Mouse (Mus musculus): ENCODE measurements at regions not wholly inside any gene's neighbourhood (a gene's known extent, or its start where the extent isn't known, plus 50 kb on each side); places are given as distances from the start of the nearest gene placed in this dataset.

DNA sequence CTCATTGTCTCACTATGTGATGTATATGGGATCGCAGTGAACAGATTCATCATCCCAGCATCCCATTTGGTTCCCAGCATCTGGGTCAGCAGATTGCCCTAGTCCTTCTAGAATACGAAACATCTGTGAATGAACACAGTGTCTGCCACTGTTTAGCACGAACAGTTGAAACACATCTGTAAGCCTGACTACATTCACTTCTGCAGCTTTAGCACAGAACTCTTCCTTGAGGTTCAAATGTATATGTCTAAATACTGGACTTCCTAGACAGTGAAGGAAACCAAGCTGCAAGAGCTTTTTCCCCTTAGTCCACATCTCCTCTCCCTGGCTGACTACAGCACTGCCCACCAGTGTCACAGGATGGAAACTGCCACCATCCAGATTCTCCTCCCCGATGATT, 283.0 kb upstream of the Tle4 start:
- no peak for DNase-seq

DNA sequence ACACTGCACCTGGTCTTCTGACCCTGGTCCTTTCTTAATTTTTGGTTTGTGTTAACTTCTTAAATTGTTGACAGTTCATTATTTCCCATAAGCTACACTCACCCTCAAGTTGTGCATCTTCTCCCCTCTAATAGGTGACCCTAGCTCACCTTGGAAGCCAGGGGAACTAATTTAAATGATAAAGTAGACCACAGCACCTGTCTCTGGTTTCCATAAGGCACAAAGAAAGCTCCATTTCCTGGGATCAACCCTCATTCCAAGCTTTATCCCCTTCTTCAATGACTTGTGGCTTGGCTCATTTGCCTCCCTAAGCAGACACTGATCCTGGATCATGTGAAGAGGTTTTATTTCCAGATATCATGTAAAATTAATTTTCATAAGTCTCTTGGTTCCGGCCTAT, 276.1 kb upstream of the Tle4 start:
- no peak for DNase-seq

DNA sequence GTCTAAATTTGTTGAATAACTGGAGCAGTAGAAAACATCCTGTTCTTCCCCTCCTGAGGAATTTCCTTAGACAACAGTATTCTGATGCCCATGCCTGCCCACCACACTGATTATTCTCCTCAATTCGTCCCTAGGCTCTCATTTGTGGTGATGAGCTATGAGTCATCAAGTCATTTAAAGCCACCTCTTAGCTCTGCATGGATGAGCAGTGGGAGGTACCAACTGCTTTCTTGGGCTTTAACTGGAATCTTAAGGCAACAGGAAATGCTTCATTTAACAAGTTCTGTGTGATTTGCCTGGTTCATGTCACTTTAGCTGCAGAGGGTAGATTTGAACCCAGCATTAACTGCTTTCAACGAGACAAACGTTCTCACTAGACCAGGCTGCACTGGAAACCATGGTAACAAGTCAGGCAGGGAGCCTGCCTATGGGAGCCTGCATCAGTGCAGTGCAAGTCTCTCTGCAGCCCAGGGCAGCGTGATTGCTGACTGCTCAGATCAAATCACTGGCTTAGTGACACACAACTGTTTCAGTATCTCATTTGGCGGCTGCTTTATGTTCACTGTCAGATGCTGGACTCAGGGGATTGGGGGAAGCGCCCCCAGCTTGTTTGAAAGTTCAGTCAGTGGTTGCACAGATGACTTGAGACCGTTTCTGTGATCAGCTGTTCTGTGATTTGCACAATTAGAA, 273.5 kb upstream of the Tle4 start:
- no peak for DNase-seq

DNA sequence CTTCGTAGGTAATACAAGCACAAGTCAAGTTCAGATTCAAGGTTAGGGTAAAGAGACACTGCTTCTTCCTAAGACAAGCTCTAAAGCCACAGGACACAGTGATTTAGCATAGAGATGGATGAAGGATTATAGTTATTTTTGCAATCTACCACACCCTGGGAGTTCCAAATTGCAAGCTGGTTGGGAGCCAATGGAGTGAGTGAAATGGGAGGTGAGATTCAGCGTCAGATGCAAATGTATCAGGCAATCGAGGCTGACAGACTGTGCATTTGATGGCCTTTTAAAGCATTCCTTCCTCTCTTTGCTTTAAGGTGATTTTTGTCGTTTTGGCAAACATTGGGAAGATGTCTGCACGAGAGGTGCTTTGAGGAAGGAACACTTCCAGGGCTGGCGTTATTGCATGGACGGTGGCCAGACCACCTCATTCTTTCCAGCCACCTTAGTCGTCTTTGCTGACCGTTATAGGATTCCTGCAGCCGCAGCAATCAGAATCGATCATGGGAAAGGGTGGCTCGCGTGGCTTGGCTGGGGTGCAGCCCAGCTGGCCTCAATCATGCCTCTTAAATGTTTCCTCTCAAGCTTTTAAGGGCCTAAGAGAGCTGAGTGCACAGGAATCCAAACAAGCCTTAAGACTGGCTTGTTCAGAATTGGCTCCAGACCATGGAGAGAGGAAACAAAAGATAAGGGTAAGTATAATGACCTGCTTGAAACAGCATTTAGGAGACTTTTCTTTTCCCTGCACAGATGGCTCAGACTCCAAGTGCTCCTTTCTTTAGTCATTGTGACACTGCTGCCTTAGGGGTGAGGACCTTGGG, 265.0 kb upstream of the Tle4 start:
- DNase-seq: no peak

DNA sequence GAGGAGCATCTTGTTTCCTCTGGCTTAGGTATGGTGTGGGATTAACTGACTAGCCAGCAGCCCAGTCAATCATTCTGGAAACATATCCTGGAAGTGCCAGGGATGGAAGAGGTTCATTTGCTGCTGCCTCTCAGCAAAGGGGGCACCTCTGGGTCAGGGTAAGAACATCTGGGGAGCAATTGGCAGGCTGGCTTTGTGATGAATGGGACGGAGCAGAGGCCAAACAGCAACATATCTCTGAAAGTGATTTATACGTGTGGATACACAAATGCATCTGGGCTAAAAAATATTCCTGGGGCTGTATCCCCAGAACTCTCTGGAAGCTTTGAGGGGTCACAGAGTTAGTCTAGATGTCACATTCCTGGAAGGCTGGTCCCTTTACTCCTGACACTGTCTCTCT, 257.2 kb upstream of the Tle4 start:
- no peak for DNase-seq

DNA sequence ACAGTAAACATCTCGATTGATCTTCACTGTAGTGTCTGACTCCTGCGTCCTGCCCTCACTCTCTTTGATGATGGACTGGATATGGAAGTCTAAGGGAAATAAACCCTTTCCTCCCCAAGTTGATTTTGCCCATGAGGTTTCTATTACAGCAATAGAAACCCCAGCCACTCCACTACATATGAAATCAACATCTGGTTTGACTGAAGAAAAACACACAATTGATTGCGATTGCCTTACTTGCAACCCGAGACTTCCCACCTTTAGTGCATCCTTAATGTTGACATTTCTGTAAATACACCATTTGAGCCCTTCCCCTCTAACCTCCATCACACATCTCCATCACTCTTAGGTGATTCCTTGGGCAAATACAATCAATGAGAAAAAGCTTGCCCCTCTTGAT, 255.6 kb upstream of the Tle4 start:
- no peak for DNase-seq

DNA sequence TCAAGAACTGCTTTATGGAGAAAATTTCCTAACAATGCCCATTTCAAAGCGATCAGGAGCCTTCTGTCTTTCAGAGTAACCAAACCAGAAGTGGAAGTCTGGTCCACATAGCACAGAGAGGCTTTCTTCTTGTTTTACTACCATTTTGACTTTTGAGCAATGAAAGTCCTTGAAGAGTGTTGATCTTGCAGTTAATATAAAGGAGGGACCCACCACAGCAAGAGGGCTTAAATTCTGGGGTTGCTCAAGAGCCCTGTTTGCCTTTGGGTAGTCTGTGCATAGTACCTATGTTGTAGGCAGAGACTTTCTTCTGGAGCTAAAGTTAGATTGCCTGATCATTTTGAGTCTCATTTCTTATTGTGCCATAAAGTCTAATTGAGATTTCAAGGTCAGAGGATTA, 251.7 kb upstream of the Tle4 start:
- no peak for DNase-seq

DNA sequence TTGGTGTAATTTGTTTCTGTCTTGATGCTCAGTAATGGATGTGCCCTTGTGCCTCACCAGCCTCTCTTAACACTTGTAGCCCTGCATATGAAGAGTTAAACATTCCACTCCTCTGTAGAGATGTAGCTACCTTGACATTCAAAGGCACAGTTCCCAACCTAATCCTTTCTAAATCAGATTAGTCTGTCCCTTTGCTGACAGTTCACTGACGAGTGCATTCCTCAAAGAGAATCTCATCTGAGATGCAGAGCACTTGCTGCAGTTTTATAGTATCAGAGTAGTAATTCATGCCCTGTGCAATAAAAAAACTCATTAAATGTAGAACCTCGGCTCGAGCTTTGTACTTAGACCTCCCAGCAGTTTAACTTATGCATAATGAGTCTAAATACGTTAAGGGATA, 249.3 kb upstream of the Tle4 start:
- DNase-seq: no peak

DNA sequence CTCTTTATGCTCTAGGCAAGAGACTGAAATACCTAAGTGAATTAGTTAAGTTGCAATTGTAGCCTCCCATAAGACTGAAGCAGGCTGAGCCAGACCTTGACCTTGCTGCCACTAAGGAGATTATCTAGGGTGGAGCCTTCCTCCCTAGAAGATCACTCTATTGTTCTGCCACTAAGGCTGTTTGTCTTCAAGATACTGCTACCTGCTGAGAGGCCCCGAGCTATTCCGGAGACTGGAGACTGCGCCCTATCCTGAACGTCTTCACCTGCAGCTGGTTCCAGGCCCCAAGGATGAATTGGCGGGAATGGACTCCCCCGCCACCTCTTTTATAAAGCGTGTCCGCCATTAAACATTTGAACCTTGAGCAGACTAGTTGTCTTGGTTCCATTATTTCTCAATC, 237.8 kb upstream of the Tle4 start:
- DNase-seq: no peak

DNA sequence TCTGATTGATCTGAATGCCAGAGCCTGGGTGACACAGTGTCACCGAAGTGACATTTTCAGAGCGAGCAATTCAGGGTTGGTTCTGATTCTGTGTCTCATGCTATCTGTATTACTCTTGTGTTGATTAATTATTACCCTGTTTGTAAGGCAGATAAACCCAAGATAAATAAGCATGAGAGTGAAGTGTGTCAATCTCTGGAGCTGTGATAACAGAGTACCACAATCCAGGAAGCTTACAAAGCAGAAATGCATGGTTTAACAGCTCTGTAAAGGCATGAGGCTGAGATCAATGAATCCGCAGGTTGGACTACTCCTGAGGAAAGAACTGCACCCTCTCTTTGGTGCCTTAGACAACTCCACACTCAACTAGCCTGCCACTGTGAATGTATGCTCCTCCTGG, 218.5 kb upstream of the Tle4 start:
- DNase-seq: no peak

DNA sequence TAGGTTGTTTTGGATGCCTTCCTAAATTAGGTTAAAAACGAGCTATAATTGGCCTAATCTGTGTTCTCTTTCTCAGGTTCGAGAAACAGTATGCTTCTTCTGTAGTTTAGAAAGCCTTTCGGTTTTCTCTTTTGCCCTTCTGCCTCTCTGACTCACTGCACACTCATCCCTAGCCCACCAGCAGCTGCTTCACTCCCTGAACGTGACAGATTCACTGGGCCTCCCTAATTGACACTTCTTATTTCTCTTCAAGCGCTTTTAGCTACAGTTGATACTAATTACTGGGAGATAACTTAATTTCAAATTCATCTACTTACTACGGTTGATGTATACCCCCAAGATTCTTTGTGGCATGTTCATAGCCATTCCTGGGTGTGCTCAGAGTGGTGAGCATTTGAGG, 208.9 kb upstream of the Tle4 start:
- DNase-seq: no peak

DNA sequence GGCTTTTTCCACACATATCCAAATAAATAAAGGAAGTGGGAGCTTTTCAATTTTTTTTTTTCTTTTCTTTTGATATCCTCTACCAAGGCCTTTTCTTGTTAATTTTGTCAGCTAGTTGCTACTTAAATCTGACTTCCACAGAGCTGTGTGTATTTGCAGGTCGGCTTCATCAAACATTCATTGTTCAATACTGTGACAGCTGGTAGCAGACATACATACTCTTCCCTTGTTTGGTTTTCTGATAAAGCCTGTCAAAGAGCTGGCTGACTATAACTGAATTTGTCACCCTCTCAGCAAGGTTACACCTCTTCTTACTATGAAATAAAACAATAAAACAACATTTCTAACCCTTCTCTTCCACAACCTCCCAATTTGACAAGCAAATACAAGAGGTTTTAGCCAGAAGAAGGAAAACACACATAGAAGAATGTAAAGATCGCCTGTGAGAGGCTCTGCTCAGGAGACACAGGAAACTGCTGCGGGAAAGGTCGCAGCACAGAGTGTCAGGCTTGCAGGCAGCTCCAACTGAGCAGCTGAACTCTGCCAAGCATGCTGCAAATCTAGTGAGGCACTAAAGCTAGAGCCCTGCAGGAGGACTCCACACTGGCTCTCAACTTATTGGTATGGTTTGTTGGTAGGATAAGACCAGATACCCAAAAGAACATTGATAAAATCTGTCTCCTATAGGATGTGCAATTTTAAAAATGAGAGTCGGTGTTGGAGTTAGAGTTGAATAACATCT, 205.2 kb upstream of the Tle4 start:
- DNase-seq: no peak

DNA sequence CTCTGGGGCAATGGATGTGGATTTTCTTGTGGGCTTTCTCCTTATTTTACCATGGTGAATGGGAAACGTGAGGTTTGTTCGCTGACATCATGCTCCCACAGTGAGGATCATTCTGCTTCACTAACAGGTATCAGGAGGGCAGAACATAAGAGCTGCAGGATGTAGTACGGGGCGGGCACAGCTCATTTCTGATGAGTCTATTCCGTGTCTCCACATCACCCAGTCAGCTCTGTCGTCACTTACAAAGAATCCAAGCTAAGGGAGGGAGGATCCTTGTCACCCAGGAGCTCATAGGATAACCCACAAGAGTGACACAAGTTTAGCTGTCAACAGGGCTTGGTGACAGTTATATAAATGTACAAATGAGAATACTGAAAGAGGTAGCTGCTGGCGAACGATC, 203.8 kb upstream of the Tle4 start:
- DNase-seq: no peak

DNA sequence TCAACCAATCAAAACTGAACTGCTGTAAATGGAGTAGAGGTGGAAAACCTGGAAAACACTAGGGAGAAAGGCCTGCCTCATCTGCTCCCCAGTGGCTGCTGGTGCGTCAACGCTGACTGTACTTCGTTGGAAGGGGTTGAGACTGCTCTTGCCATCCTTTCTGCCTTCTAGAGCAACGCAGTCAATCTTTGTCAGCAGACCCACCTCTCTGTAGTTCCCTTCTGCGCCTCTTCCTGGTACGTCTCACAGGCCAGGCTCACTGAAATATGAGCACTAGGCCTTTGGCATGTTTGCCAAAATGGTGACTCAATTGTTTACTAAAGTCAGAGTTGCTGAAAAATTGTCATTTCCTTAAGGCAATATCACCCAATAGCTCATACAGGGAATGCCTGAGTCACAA, 201.2 kb upstream of the Tle4 start:
- DNase-seq: no peak

DNA sequence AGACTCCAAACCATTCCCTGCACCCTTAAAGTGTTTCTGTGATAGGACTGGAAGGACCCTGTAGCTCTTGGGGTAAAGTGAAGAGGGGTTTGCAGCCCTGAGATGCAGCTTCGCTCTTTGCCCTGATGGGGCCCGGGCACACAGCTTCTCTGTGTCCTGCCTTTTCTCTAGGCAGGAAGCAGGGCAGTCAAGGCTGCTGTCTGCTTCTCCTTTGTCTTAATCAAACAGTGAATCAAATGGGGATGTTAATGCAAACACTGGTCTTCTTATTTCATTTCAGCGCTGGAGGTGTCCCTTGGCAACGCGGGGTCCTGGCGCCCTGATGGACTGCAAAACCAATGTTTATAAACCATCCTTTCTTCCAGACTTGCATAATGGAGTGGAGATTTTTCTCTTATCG, 200.6 kb upstream of the Tle4 start:
- no peak for DNase-seq

DNA sequence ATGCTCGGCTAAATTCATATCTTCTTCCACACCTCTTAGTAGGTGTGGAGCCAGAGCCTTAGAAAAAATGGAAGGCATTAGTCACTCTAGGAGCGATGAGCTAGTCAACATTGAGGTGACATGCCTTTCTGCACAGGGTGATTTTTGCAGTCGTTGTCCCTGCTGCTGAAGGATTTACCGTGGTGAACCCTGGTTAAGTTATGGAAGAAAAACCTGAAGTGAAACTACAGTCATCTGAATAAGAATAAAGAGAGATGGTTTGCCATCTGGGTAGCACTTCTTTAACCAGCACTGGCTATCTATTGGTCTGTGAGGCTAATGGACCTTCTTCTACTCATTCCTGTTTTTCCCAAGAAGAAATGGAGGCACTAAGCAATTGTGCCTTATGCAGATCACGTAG, 198.1 kb upstream of the Tle4 start:
- DNase-seq: no peak

DNA sequence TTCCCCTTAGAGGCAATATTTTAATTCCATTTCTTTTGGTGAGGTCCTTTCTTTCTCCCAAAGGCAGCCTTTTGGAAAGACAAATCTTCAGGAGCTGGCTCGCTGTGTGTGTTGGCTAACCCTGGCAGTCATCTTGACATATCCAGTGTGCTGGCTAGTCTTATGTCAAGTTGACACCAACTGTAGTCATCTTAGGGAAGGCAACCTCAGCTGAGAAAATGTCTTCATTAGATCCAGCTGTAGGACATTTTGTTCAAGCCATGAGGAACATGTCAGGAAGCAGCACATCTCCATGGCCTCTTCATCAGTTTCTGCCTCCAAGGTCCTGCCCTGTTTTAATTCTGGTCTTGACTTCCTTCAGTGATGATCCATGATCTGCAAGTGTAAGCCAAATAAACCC, 192.1 kb upstream of the Tle4 start:
- DNase-seq: no peak

DNA sequence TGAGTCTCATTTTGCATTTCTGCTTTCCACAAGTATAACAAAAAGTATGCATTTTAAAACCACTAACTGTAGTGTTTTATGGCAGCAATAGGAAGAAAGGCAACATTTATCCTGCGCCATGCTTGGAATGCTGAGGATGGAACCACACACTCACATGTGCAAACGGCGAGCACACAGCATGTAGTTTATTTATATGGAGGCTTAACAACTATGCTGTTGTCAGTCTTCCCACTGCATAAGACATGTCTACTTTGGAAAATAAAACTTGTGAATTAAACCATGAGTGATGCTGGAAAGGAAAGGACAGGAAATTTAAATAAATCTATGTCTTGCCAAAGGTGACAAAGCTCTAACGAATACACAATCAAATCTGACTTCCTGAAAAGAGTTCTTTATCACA, 190.8 kb upstream of the Tle4 start:
- DNase-seq: no peak

DNA sequence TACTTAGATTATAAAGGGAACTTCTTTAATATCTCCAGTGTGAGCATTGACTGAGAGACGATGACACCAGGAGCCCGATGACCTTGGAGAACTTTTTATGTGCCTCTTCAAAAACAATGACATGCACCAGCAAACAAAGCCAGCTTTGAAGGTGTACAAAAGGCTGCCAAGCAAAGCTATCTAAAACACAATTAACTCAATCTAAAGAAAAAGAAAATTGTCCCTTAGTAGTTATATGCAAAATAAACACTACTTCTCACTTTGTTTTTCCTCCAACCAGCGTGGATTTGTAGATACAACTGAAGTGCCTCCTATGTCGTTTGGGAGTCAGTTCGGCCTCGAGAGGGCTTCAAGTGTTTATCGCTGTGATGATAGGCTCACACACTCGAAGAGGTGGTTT, 189.0 kb upstream of the Tle4 start:
- DNase-seq: no peak

DNA sequence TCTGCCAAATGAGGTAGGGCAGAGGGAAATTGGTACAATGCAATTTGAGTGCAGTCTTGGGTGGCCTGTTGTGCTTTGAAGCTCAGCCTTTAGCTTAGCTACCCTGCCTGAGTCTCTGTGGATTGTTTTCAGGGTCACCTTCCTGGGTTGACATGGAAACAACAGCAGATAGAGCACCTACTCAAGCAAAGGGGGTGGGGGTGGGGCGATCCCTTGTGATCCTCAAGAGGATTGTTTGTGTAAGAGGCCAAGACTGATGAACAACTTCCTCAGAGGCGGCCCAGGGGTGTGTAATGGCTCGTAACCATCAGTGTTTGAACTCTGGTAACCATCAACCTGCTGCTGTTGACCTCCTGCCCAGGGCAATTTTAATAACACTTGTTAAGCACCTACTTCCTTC, 187.8 kb upstream of the Tle4 start:
- DNase-seq: no peak

DNA sequence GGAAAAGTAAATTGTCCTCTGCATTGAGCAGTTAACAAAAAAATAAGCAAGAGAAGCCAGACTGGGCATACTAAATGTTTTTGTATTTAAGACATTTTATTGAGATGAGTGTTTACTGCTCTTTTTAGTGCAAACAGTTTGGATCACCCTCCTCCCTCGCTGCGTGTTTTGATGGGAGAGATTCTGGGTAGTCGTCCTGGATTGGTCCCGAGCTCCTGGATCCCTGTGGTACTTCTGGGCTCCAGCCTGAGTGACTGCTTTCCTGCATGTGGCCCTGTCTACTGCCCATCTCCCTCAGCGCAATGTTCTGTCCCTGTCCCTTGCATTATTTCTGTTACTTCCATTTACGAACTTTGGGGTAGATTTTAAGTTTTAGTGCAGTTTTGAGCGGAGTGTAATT, 179.9 kb upstream of the Tle4 start:
- no peak for DNase-seq

DNA sequence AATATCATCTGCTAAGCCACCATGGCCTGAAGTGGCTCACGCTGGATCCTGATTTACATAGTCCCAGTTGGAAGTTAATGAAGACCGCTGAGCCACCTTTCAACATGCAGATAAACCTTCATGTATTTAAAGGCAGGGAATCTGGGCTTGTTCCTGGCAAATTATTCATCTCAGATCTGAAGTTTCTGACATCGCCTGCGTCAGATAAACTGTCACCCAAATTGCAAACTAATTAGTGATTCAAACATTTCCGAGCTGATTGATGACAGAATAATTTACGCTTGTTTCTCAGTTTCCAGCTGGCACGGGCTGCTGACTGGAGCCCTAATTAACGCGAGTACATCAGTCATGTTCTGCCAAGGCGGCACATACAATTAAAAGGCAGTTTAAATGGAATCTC, 179.3 kb upstream of the Tle4 start:
- DNase-seq: no peak

DNA sequence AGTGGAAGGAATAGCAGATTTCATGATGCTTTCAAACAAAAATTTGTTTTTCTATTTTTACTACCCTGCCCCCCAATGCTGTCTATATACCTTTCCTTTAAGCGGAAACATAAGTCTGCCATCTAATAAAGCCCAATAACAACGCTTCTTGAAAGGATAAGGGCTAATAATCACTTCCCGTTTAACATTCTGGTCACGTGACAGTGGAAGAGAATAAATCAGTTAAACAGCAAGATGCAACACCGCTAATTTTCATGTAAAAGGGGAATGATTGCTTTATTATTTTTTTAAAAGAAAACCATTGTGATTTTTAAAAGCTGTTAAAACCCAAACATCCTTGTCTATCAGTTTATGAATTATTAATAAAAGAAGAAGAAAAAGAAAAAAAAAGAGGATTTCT, 178.9 kb upstream of the Tle4 start:
- DNase-seq: no peak

DNA sequence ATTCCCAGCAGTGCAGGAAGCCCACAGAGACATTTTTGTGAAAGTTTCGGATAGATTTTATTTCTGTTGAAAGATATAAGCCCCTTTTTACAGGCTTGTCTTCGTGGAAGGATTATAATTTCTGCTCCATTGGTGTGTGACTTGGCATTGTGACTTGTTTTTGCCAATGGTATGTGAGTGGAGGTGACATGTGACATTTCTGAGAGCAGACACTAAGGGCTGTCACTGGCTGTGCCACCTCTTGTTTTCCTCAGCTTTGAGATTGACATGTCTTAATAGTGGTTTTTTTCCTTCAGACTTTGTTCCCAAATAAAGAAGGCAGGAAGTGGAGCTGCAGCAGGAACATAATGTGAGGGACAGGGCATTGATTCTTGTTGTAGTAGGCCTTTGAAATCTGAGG, 174.9 kb upstream of the Tle4 start:
- no peak for DNase-seq
